Mouse (Mus musculus) right cerebral cortex, adult 18-20 months (tissue): ENCODE results near the gene Pofut1.
"Not testable (repeated sequence)": the region's sequence is repeated elsewhere in the genome, so short reads cannot be mapped to it uniquely, and the experiment has no call there.

Experiments used
- DNase-seq: peaks from one replicate; pipeline ENCODE4 v3.0.0; 2022; ENCODE audit warnings: mixed read lengths

Gene Pofut1

DNA sequence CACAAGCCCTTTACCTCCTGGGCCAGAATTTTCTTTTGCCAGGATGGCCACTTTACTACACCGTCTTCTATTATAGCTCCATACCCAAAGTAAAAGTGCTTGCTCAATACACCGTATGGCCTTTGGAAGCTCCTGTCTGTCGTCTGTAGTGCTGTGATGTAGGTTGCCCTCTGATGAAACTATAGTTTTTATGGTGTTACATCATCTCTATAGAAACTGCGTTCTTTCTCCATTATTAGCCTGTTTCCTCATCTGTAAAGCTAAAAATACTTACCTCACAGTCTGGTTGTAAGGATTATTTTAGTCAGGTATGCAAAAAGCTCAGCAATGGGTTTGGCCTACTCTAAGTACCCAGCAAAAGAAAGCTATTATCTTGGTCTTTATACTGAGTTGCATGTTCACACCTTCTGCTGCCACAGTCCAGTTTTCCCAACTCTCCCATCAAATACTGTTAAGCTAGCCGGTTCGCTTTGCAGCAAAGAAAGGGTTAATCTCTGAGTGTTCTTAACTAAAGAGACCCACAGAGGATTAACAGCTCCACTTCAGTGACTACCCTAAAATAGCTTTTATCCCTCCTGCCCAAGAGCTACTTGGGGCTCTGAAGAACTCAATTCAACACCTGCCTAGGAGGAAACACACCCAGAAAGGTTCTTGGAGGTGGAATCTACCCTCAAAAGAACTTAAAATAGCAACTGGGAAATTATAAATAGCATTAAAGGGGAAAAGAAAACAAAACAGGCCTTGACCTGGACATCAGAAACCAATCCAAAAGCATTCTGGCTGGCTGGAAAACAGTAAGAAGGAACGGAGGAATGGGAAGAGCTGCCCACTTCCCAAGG, 2.1 kb upstream of the Pofut1 start:
- no peak for DNase-seq

DNA sequence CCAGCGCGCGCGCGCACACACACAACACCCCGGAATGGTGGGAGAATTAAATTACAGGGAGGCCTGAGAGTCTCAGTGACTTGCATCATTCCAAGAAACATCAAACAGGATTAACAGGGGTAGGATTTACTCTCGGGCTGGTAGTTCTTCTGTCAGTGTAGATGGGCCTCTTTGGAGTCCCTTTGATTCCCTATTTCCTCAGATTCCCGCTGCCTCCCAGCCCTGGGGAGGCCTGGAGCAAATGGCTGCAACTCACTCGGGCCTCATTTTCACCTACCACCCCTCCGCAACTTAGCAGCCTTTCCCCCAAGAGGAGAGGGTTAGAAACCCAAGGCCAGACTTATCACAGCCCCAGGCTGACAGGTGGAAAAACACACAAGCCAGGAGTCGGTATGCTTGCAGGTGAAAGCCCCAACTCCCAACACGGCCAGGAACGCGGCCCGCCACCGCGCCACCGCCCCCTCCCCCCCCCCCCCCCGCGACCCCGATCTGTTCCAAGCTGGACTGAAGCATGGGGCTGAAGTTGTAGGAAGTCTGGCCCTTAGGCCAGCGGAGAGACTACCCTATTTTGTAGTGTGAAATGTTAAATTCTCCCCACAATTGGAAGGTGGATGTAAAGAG, 1.4 kb upstream of the Pofut1 start:
- no peak for DNase-seq

DNA sequence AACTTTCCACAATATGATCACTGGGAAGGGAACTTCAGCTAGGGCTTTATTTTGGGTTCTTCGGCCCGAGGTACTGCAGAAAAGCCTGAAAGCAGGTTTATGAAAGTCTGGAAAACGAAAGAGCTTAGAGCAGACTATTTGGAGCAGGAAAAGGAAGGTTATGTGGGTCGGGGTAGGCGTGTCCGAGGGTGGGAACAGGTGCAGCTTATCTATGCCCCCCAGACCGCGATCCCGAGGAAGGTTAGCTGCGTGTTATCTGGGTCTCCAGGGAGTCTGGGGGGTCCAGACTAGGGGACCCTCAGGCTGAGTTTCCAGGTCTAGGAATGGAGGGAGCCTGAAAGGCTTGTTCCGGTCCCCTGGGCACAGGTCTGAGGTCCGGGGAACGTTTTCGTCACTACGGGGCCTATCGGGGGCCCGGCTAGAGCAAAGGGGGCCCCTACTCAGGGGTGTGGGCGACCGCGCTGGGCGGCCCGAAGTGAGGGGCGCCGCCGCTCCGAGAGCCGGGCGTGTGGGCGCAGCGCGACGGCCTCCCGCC, 565 bp upstream of the Pofut1 start:
- no peak for DNase-seq

DNA sequence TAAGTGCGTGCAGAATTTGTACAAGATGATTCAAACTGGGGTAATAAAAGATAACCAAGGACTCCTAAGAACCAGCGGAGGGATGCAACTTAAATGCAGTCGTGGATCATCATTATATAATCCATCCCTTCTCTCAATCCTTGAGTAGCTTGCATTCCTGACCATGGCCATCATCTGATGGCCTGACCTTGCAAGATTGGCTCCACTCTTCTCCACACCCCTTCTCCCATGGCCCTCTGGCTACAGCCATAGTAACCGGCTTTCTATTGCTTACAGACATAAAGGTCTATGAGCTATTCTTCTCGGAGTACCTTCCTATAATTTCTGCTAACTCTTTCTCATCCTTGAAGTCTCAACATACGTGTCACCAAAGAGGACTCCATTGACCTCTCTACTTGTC, 823 bp downstream of the Pofut1 start:
- DNase-seq, result no peak

DNA sequence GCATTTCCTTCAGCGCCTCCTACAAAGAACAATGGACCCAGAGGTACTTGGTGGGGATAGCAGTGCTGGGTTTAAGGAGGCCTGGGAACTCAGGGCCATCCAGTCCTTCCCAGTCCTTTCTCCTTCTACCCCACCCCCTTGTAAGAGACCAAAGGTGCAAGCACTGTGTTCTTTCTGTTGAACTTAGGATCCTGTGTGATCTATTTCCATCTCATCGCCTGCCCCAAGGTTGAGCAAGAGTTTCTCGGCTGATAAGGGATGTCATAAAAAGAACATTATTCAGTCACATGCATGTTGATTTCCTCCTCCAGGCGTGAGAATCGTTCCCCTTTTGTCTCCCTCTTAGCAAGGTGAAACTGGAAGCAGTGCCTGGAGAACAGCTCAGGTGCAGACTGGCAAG, 8.4 kb downstream of the Pofut1 start:
- no peak for DNase-seq

DNA sequence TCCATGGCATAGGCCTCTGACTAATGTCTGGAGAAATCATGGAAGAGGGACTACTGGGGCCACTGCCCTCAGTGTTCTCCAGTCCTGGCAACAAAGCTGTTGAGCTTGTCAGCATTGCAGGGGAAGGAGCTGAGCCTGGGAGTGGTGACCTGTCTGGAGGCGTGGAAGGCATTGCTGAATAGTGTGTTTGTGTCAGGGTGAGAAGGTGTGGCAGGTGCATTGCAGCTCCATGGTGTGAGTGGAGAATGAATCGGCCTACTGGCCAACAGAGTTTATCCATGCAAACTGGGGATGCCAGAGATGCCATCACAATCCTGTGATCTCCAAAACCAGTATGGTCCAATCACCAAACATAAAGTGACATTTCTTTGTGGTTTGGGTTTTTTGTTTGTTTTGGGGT, 15.3 kb downstream of the Pofut1 start:
- DNase-seq, result no peak

DNA sequence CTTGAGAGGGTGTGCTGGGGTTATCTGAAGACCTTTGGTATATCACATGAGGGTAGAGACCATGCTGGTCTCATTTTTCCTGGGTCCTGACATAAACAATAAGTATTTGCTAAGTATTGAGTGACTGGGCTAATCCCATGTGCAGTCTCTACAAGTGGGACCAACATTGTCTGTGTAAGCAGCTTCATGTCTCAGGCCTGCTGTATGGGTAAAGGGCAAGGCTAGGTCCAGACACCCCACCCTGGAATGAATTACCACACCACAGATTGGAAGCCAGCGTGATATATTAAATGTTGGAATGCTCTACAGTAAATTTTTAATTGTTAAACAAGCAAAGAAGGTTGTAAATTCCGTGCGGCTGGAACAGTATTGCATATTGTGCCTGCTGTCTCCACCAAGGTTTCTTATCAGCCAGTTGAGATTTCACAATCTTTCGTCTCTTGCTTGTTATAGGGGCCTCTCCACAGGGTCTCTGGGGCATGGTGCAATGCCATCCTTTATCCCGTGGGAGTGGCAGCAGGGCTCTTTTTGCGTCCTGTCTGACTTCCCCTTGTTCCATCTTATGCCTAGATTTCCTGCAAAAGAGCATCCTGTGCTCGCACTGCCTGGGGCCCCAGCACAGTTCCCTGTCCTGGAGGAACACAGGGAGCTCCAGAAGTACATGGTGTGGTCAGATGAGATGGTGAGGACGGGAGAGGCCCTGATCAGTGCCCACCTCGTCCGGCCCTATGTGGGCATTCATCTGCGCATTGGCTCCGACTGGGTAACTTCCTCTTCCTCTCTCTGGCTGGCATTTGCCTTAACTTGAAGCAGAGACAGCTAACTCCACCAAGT, 17.9 kb downstream of the Pofut1 start:
- DNase-seq, result no peak

DNA sequence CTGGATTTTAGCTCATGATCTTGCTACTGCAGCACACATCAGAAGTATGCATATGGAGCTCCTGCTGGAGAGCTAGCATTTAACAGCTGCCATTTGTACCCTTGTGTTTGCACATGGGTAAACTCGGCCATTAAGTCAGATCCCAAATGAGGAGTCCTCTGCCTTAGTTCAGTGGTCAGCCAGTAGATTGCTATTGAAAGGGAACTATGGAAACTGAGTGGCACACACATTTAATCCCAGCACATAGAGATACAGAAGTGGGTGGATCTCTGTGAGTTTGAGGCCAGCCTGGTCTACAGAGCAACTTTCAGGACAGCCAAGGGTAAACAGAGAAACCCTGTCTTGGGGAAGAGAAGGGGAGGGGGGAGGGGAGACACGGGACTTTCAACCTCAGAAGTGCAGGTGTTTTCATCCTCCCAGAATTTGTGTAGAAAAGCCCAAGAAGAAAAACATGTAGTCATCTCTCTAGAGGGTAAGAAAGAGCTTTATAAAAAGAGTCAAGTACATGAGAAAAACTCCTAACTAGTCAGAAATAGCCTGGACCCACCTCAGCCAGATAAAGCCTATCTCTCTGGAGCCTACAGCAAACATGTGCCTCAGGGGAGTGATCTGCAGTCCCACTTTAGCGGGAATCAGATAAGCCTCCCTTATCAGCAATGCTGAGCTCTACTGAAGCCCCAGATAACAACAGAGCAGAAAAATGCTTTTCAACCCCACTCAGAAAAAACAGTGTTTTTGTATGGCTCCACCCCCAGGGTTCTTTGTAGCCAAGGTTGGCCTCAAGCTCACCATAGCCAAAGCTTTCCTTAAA, 18.7 kb downstream of the Pofut1 start:
- no peak for DNase-seq

DNA sequence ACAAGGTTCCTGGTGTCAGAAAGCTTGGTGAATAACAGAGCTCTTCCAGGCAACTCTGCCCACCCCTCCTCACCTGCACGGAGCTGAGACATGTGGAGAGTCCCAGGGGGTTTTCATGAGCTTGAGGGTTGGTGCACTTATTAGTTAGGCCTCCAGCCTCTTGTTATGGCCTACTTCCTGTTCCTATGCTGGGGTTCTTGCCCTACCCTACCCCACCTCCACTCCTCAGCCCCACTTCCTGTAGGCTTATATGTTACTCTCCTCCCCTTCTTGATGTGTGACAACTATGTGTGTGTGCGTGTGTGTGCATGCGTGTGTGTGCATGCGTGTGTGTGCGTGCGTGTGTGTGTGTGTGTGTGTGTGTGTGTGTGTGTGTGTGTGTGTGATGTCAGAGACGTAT, 21.7 kb downstream of the Pofut1 start:
- DNase-seq, result no peak

DNA sequence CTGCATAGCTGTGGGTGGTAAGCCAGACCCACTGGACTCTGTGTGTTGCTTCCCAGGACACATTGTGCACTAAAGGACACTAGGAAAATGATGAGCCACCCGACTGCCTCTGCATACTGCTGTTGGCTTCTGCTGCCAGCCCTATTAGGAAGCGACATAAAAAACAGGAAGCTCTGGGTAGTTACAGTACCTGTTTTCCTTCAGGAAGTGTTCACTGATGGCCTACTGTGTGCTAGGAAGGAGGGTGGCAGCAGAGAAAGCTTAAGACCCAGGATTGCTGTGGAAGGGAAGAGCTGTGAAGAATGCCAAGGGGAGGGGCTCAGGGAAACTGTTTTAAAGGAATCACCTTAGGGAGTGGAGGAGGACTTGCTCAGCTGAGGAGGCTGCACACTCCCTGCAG, 26.0 kb downstream of the Pofut1 start:
- no peak for DNase-seq

DNA sequence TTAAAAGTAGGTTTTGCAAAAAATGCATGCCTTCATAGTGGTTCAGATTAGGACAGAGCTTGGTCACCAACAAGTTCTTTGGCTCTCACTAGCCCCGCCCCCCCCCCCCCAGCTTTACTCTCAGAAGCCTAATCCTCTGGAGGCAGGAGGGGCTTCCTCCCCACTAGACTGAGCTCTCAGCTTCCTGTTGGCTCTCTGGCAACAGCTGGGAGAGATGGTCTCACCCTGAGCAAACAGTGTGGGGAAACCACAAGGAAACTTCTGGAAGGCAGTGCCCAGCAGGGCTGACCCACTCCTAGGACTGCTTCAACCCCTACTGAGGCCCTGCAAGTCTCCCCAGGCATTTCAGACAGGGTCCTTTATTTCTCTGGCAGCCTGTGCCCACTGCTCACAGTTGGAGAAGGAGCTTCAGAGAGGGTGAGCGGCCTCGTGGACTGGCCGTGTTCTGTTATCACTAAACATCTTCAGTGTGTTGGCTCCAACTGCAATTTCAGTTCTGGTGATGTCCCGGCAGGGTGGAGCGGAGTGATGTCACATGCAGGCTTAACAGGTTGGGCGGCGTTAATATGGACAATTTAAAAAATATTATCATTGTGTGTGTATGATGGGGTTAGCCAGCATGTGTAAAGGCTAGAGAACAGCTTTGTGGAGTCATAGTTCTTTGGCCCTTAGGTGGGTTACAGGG, 29.0 kb downstream of the Pofut1 start:
- not testable (repeated sequence) for DNase-seq

DNA sequence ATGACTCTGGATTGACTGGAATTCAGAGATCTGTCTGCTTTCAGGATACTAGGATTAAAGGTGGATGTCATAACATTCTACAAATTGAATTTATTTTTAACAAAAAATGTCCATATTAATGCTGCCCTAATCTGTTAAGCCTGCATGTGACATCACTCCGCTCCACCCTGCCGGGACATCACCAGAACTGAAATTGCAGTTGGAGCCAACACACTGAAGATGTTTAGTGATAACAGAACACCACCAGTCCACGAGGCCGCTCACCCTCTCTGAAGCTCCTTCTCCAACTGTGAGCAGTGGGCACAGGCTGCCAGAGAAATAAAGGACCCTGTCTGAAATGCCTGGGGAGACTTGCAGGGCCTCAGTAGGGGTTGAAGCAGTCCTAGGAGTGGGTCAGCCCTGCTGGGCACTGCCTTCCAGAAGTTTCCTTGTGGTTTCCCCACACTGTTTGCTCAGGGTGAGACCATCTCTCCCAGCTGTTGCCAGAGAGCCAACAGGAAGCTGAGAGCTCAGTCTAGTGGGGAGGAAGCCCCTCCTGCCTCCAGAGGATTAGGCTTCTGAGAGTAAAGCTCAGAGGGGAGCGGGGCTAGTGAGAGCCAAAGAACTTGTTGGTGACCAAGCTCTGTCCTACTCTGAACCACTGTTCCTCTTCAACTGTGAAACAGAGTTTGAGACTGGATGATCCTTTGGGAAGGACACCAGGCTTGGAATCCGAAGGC, 33.0 kb downstream of the Pofut1 start:
- DNase-seq, result not testable (repeated sequence)

DNA sequence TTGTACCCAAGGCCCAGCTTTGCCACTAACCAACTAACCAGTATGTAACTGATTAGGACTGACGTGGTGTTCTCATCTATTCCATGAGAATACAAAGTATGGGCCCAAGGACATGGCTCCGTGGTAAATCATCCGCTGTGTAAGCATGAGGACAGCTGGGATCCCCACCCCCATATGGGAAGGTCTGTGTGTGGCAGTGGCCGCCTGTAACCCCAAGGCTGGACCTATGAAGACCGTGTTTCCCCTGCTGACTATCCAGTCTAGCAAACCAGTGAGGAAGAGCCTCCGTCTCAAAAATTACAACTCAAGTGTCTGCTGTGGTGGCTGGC, 33.5 kb downstream of the Pofut1 start:
- DNase-seq, result no peak

DNA sequence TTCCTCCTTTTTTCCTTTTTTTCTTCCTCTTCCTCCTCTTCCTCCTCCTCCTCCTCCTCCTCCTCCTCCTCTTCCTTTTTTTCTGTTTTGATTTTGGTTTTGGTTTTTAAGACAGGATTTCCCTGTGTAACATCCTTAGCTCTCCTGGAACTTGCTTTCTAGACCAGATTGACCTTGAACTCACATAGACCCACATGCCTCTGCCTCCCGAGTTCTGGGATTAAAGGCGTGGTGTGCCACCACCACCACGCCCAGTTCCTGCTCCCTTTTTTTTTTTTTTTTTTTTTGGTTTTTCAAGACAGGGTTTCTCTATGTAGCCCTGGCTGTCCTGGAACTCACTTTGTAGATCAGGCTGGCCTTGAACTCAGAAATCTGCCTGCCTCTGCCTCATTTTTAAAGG, 34.2 kb downstream of the Pofut1 start:
- DNase-seq, result not testable (repeated sequence)

DNA sequence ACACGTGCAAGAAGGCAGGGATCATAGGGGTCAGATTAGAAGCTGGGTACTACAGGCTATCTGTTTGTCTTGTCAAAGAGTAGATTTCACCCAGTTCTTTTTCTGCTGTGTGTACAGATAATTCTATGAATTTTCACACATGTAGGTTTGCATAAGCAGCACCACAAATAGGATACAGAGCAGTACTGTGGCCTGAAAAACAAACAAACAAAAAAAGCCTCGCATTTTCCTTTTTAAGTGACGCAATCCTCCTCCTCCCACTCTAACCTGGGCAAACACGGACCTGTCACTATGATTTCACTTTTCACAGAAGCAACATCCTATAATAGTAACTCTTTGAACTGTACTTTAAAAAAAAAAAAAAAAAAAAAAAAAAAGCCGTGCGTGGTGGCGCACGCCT, 35.1 kb downstream of the Pofut1 start:
- DNase-seq, result no peak

DNA sequence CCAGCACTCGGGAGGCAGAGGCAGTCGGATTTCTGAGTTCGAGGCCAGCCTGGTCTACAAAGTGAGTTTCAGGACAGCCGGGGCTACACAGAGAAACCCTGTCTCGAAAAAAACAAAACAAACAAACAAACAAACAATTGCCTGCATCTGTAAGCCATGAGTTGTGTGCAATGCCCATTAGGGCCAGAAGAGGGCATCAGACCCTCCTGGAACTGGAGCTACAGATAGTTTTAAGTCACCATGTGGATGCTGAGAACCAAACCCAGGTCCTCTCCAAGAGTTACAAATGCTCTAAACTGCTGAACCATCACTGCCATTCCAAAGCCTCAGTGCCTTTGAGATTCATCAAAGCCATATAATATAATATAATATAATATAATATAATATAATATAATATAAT, 35.5 kb downstream of the Pofut1 start:
- DNase-seq, result not testable (repeated sequence)

DNA sequence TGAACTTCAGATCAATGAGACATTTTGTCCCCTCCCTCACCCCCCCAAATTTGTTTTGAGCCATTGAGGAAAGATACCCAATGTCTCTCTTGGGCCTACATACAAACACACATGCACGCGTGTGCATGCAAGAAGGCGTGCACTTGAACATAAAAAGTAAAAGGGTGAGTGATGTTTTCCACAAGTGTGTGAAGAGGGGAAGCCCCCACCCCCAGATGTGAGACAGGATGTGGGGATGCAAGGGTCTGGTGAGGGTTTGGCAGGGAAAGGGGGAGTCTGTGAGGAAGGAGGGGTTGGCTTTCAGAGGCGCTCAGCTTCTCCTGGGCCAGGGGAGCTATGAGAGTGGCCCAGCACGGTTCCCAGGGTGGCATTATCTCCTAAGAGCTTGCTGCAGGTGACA, 37.0 kb downstream of the Pofut1 start:
- no peak for DNase-seq

DNA sequence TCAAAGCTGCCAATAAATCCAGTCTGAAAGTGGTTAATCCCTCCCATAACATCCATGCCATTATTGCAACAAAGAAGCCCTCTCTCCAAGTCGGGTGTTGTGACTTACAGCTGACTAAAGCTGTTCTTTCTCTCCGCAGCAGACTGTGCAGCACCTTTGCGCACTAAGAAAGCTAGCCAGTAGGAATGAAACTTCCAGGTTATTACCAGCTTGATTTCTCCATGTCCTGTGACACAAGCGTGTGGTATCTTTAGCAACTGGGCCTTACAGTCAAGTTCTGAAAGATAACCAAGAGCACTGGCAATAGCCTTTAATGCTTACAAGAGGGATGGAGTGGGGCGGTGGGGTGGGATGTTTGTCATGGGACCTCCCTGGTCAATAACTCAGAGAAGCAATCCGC, 42.6 kb downstream of the Pofut1 start:
- DNase-seq, result no peak

DNA sequence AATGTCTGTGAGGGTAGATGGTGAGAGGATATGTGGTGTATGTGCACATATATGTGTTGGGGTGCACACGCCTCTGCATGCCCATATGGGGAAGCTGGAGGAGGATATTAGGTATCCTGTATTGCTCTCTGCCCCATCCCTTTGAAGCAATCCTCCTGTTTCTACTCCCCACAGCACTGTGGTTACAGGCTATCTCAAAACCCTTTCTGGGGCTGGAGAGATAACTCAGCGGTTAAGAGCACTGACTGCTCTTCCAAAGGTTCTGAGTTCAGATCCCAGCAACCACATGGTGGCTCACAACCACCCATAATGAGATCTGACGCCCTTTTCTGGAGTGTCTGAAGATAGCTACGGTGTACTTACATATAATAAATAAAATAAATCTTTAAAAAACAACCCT, 45.2 kb downstream of the Pofut1 start:
- no peak for DNase-seq

DNA sequence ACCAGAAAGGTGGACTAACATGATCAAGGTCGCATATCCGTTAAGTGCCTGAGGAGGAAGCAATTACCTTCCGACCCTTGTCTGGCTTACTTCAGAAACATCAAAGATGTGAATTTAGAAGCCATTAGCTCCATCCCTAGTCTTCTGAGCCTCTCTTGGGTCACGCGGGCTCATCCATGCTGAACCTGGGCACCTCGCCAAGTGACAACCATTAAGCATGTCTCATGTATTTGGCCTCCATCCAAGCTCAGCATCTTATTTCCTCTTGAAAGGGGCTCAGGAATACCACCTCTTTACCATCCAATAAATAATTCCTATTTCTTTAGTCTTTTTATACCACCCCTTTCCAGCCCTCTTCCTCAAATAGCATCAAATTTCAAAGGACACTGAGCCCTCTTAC, 46.5 kb downstream of the Pofut1 start:
- no peak for DNase-seq
